Mouse (Mus musculus) urinary bladder, postnatal 4 days (tissue): ENCODE results near the gene AB124611.
"Not testable (repeated sequence)": the region's sequence is repeated elsewhere in the genome, so short reads cannot be mapped to it uniquely, and the experiment has no call there.

Experiments
- DNase-seq, 2 experiments: peaks; one replicate each; pipeline ENCODE4 v3.0.0; 2021 to 2022; ENCODE audit warnings: low spot score in 2 of 2

AB124611 gene

DNA sequence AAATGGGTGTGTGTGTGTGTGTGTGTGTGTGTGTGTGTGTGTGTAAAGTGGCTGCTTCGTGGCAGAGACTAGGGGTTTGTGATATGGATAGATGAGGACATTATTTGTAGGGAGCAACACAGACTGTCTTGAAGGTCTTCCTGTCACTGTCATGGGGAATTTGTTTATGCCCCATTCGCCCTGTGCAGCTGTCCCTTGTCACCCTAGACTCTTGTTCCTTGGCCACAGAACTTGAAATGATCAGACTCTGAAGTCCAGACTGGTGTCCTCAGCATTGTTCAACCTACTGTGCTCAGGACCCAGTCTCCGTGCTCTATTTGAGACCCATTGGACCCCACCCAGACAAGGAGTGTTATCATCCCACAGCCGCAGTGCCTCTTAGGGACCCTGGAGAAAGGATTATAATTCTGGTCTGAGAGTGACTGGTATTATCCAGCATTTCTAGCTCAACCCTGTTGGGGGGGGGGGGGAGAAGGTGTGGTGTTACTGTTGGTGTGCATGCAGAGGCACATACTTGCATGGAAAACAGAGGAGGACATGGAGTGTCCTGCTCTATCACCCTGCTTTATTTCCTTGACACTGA is 39.1 kb downstream of the AB124611 start:
- DNase-seq = no peak

DNA sequence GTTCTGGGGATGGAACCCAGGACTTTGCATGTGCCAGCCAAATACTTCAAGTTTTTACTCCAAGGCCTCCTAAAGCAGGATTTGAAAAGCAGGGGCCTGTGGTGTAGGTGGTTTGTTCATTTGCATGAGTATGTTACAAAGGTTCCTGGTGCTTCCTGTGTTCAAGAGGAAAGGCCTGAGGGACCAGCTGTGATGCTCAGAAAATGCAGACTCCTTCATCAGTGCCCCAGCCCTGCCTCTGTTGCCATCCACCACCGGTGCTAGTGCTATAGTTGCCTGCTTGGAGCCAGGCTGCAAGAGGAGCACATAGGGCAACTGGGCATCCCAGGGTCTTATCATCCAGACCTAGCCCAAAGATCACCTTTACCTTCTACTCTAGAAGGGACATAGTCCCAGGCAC is 40.6 kb downstream of the AB124611 start:
- DNase-seq = no peak

DNA sequence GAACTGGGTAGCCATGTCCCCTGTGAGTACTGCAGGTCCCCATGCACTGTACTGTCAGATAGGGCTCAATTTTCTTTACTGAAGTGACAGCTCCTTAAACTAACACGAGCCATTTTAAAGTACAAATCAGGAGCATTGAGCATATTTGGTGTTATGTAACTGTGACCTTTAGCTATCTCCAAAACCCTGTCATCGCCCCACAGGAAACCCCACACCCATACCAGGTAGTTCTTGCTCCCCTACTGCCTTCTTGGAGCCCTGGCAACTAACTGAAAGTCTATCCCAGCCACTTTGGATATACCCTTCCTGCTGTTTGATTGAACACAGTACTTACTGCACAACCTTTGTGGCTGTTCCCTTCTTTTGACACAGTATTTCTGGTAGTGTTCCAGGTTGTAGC is 41.1 kb downstream of the AB124611 start:
- DNase-seq = no peak

DNA sequence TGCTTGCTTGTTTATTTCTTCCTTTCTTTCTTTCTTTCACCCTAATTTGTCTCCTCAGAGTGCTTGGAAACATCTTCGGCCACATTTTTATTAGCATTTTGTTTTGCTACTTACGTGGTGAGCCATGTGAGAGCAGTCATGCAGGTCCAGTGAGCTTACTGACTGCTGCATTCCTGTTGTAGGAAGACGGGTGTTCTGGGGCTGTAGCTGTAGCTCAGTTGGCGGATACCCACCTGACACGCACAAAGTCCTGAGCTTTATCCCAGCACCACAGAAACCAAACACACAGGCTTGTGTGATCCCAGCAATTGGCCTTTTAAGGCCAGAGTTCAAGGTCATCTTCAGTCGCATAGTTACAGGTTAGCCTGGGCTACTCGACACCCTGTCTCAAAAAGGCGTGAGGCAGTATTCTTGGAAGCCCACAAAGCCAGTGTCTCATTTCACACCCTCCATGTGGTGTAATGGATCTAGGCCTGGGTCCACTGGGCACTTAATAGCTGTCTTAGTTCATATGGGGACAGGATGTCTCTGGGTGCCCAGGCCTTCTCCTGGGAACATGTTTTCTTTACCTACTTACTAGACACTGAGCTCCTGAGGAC is 42.8 kb downstream of the AB124611 start:
- no peak for DNase-seq

DNA sequence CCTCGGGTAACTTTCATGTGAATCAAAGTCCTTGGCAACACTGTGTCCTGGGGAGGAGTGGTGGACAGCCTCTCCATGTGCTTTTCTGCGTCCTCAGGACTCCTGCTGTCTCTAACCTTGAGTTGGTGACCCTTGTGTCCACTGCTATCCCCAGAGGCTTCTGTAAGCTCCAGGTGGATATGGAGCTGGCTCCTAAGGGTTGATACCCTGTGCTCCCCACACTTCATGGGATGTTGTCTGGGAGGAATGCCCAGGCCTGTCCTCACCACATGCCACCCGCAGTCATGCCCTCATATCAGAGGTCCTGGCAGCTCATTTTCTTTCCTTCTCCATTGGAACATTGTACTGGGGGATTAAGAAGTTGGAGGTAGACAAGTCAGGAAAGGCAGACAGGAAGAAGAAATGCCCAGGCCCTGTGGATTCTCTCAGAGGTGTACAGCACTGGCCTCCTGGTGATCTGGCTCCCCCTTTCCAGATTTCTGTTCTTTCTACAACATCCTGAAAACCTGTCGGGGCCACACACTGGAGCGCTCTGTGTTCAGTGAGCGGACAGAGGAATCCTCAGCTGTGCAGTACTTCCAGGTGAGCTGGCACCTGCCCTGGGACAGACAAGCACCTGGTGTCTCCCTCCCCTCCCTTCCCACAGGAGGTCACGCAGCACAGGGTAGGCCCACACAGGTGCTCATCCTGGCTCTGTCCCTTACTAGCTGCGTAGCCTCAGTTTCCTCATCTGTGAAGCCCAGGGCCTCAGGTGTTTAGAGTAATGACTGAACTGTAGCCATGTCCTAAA is 48.2 kb downstream of the AB124611 start:
- no peak for DNase-seq

DNA sequence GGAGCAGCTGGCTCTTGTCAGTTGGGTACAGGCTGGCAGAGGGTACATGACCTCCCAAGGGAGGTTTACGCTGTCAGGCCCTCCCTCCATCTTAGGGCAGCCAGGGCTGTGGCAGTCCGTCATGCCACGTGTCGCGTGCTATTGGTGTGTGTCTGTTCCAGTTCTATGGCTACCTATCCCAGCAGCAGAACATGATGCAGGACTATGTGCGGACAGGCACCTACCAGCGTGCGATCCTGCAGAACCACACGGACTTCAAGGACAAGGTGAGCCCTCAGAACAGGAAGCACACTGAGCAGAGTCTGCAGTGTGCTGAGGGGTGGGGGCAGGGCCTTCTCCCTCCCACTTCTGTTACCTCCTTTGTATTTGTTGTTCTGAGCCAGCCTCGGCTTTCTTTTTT is 49.3 kb downstream of the AB124611 start:
- no peak for DNase-seq

DNA sequence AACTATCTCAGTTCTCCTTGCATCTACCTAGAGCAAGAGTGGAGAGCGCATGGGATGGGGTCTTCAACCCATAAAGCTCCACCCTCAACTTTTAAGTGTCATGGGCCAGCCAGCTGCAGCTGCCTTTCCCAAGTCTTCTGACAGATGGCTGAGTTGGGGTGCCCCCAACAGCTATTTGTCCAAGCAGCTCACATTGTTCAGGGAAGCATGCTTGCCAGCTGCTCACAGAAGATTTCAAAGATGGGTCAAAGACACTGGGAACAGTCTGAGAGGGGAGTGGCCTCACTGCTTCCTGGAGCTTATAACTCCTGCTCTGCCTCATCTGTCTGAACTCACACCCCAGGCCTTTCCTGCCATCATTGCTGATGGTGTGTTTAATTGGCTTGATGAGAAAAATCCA is 50.3 kb downstream of the AB124611 start:
- no peak for DNase-seq

DNA sequence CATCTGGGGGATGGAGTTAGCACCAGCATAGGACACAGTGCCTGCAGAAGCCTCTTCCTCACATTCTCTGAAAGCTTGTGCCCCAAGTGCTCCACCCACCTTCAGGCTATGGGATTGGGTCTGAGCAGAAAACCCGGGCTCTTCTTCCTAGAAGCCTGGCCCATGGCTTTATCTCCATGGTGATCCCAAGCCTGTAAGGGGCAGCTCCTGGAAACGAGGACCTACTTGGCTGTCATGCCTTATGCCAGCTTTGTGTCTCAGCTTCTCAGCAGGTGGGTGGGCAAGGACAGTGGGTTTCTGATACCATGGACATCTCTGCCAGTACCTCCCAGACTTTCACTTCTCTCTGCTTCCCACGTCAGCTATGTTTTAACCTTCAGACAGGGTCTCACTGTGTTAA is 52.2 kb downstream of the AB124611 start:
- DNase-seq = no peak

DNA sequence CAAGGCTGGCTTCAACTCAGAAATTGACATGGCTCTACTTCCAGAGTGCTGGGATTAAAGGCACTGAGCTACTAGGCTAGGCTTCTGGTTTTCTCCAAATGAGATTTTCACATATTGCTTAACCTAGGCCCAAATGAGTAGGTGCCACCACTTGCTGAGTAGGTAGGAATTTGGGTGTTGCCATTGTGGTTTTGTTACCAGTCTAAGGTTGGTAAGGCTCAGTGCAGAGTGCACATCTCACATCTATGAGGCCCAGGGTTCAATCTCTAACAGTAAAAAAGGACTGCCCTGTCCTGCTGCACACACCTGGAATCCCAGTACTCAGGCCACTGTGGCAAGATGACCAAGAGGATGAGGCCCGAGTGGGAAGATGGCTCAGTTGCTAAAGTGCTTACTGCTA is 59.4 kb downstream of the AB124611 start:
- DNase-seq = no peak

DNA sequence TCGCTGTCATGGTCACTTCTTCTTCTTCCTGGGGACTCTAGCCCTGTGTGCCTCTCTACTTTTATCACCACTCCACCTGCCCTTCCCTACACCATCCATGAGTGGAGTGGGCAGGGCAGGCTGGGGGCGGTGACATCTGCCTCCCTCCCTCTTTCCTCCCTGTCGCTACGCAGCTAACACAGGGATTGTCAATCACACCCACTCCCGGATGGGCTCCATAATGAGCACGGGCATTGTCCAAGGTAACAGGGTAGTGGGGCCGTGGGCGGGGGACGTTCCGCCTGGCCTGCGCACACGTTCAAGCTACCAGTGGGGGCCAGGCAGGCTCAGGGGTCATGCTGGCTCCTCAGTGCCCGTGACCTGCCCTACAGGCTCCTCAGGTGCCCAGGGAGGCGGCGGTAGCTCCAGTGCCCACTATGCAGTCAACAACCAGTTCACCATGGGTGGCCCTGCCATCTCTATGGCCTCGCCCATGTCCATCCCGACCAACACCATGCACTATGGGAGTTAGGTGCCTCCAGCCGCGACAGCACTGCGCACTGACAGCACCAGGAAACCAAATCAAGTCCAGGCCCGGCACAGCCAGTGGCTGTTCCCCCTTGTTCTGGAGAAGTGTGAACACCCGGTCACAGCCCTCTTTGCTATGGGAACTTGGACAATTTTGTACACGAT is 61.8 kb downstream of the AB124611 start:
- no peak for DNase-seq

DNA sequence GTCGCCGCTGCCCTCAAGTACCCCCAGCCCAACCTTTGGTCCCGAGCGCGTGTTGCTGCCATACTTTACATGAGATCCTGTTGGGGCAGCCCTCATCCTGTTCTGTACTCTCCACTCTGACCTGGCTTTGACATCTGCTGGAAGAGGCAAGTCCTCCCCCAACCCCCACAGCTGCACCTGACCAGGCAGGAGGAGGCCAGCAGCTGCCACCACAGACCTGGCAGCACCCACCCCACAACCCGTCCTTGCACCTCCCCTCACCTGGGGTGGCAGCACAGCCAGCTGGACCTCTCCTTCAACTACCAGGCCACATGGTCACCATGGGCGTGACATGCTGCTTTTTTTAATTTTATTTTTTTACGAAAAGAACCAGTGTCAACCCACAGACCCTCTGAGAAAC is 62.4 kb downstream of the AB124611 start:
- DNase-seq = no peak

DNA sequence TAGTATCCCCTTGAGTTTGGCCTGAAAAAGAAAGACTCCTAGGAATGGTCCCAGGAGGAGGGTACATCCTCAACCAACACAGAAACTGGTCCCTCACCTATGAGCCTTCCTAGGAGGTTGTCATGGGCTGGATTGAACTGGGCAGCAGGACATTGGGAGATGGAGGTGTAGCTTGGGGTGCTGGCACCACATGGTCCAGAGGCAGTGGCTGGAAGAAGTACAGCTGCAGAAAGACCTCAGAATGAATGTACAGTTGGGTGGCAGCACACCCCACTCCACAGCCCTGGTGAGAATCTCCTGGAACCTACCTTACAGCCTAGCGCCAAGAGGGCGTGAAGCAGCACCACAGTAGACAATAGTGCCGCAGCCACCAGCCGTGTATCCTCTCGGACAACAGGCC is 63.6 kb downstream of the AB124611 start:
- DNase-seq = no peak

DNA sequence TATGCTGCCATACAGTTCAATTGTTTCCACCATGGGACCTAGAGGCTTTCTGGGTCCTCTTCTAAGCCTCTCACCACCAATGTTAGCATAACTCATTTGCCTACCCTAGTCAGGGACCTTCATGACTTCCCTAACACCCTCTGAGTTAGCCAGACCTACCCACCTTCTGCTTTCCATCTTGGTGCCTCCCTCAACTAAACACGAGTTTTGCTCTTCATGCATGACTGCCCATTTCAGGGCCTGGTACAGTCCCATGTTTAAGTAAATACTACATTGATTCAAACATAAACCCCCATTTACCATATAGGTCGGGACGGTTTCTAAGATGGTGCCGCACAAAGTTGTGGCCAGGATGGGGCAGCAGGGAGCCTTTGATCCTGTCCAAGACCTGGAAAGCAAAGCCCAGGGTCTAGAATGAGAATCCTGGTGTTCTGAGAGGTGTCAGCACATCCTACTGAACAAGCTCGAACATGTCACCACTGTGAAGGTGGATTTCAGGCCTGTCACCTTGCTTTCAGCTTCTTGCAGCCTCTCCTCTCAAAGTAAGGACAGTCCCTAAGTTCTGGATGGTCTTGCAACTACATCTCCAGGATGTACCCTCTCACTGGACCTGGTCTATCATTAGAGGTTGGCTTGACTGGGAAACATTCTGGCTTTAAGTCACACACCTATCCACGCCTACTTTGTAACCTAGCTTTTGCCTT is 65.3 kb downstream of the AB124611 start:
- no peak for DNase-seq

DNA sequence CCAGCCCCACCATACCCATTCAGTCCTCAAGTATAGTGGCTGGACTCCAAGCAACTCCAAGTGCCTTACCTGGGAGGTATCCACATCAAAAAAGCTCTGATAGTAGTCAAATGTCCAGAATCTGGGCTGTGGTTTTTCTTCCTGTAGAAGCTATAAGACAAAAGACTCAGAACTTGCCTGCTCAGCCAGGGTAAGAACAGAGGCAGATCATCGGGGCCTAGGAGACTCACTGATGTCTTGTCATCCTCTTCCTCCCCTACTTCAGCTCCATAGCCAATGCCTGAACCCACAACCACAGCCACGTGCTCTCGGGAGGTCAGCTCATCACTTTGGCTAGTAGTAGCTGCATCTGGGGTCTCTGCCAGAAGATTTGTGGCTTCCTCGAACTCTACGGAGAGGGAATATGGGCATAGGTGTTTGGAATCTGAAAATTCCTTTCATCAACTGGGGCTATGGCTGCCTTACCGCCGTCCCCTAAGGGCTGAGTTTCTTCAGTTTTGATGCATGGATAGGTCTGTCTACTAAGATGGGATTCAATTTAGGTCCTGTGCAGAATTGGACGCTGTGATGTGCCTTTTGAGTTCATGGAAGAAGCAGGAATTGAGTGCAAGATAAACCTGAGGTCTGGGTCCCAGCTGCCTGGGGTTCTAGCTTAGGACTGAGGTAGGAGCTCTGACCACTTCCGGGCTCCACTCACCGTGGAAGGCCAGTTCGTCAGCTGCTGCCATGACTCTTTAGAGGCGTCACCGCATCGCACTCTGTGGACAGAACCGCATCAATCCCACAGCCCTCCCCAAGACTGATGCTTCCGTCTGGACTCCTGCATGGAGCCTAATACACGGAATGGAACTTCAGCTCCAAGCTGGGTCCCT is 66.1 kb downstream of the AB124611 start:
- DNase-seq = no peak

DNA sequence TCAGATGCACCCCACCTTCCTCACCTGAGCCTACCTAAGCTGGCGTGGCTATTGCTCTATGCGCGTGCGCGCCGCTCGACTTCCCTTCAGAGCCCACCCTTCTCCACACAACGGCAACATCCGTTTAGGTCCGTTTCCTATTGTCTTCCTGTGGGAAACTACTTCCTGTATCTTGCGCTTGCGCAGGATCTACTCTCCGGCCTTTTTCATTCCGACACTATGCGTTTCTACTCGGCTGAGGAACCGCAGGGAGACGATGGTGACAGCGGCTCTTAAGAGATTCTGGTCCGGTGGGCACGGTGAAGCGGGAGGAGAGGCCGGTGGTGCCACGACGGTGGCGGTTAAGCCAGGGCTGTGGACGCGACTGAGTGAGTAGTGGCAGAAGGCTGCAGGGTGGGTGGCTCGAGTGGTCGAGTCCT is 66.7 kb downstream of the AB124611 start, which contains the start of the genes Timm29 and Yipf2:
Gene Timm29 (plus strand): TSS at position 20 of the 419 bp plus-strand sequence.
Gene Yipf2 (minus strand): TSS at position 126 of the 419 bp plus-strand sequence.
- DNase-seq = peak; percentile 82 to 85

DNA sequence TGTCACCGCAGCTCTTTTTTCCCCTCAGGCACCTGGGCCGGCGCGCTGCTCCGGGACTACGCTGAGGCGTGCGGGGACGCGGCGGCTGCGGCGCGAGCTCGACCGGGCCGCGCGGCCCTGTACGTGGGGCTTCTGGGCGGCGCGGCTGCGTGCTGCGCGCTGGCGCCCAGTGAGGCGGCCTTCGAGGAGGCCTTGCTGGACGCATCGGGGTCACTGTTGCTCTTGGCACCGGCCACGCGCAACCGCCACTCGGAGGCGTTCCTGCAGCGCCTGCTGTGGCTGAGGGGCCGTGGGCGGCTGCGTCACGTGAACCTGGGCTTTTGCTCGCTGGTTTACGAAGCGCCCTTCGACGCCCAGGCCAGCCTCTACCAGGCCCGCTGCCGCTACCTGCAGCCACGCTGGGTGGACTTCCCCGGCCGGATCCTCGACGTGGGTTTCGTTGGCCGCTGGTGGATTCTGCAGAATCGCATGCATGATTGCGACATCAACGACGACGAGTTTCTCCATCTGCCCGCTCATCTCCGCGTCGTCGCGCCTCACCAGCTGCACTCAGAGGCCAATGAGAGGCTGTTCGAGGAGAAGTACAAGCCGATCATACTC is 67.2 kb downstream of the AB124611 start:
- peak in 1 of 2 experiments; percentile 51 for DNase-seq

DNA sequence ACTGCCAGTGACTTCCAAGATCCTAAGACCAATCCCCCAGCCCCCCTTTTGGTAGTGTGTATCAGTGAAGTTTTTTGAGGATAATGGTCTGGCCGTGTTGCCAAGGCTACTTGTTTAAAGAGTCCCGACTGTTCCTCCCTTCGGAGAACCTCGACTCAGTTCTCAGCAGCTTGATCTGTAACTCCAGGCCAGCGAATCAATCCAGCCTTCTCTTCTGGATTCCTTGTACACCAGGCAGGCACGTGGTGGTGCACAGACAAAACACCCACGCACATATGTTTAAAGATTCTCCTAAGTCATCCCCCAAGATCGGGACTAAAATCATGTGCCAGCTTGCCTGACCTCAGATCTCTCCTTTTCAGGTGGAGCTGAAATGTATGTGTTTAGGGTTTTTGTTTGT is 68.4 kb downstream of the AB124611 start:
- DNase-seq = not testable (repeated sequence)

DNA sequence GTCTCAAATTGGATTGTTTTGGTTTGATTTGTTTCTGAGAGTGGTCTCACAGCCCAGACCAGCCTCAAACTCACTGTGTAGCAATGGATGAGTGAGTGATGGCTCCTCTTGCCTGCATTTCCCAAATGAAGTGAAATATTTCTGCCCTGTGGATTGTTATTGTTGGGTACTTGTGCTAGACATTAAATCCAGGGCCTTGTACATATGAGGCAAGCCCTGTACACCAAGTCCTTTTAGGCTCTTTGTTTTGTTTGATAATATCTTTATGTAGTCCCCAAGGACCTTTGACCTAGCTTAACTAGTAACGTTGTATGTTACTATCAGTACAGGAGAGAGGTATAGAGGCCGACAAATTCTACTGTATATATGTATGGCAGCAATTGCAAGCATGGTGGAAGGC is 68.9 kb downstream of the AB124611 start:
- no peak for DNase-seq
